Mouse (Mus musculus) gastrocnemius, postnatal 10 days (tissue): Measurements from ENCODE around the gene Slc5a8. TPM values are rescaled to one million over a fixed set of nuclear protein-coding genes. Genes with fewer than 3 reads are reported as not detected.

Experiments used
- DNase-seq: peaks from one replicate; pipeline ENCODE4 v3.0.0; 2021; ENCODE audit warnings: mixed read lengths
- long read RNA-seq, 2 experiments: library from polyadenylated mRNA; stranded (forward); transcript quantifications; one replicate each; pipeline ENCODE4 v2.0.0; 2021
- total RNA-seq, 2 experiments: library from RNA; stranded (reverse); gene quantifications; 2 replicates each; pipeline ENCODE4 v1.2.3; 2021

The Slc5a8 gene
- total RNA-seq, result not detected
- long read RNA-seq, experiment 1, result 0 reads
- long read RNA-seq, experiment 2, result 0 reads

DNA sequence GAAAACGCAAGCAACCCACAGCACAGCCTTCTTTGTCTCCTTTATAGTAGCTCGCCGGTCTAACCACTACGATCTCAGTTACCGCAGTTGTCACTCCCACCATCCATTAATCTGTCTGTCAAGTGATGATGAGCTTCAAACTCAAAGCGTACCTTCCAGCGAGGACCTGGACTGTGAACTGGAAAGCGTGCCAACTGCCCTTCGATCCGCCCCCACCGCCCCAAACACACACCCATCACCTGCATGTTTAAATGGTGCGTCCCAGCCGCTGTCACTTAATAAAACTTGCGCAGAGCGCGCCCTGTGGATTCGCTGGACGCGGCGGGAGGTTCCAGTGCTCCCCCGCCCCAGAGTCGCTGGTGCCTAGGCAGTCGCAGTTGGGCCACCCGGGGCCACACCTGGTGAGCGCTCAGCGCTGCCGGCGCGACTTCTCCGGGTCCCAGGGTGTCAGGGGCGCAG lies at the start of gene Slc5a8:
Slc5a8 (plus strand) TSS at position 361 of the 459 bp plus-strand sequence.
- no peak for DNase-seq

DNA sequence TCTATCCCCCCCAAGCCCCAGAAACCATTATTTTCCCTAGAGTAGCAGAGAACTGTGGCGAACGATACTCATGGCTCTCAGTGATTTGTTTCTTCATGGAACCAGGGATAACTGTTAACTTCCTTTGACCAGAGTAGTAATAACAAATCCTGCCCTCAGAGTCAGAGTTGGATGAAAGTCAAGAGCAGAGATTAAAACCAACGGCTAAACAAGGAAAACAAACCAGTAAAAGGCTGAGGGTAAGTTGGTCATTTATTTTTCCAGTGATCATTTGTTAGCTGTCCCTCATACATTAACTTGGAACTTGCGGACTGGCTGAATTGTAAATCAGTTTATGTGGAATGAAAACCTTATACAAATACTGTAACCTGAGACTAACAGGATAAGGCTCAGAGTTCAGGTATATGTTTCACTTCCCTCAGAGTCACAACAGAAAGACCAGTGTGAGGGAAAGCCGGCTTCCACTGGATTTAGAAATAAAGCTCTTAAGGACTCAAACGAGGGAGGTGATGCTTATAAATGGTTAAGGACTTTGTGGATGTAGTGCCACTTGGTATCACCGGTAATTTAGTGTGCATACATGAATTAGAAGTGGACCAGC lies 36.8 kb upstream of the Slc5a8 start:
- DNase-seq, result no peak

DNA sequence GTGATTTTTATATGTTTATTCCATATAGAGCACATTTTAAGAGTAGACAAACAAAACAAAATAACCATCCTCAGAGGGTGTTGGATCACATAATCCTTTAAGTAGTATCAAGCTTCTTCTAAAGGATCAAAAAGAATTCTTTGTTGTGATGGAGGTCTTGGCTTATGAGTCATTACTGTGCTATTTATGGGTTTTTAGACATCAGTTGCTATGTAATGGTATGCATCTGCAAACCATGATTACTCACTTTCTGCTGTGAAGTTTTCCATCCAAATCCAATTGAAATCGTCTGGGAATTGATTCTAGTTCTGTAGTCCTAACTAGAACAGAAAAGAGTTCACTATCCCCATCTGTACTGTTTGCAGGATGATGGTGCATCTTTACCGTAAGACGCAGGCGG lies 35.8 kb upstream of the Slc5a8 start:
- DNase-seq, result no peak

GRCm38 (mm10) chr10:88853326-88853725 lies 32.5 kb upstream of the Slc5a8 start:
- no peak for DNase-seq

GRCm38 (mm10) chr10:88860911-88861310 lies 24.9 kb upstream of the Slc5a8 start:
- DNase-seq, result no peak

DNA sequence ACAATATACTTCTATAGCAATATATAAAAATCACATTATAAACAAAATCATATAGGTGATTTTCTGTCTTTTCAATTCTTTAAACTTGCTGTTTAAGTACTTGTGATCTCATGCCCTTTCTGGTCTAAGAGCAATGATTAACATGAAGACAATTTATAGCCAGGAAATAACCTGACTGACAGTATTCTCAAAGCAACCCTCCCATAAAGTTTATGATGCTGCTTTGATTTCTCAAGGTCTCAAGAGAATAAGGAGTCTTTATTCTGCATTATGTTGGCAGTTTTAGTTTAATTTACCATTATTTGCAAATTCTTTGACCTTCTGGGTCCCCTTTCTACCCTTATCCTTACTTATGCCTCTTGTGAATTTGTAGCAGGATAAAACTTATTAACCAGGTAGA lies 24.4 kb upstream of the Slc5a8 start:
- no peak for DNase-seq

DNA sequence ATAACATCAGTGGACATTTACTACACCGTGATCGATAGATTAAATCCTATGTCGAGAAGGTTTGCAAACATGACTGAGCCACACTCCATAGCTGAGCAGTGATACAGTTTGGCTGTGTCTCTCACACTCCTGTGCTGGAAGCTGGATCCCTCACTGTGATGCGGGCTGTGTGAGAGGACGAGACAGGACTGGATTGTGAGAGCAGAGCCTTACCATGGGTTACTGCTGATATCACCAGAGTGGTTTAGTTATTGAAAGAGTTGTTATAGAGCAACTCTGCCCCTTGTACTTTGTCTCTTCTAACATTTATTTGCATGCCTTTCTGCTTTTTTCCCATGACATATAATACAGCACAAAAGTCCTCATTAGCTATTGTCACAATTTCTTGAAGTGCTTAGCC lies 23.5 kb upstream of the Slc5a8 start:
- DNase-seq, result no peak

GRCm38 (mm10) chr10:88866017-88866416 lies 19.8 kb upstream of the Slc5a8 start:
- DNase-seq, result no peak

- DNase-seq, result no peak
These were observed 10.9 kb upstream of the Slc5a8 start for GRCm38 (mm10) chr10:88874870-88875269.

DNA sequence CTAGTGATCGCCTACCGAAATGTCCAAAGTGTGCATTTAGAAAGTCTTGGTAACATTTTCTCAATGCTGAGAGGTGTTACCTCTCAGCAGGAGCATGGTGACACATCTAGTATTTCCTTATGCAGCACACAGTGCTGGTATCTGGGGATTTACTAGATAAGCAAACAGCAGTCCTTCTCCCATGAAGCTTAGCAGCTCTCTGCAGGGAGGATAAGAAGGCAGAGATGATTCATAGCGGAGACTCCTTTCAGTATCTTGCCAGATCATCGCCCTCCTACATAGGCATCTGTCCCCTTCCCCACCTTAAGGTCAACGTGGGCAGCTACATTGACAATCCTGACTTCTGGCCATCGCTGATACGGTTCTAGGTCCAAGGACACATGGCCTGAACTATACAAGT lies 8.4 kb upstream of the Slc5a8 start:
- DNase-seq, result no peak

DNA sequence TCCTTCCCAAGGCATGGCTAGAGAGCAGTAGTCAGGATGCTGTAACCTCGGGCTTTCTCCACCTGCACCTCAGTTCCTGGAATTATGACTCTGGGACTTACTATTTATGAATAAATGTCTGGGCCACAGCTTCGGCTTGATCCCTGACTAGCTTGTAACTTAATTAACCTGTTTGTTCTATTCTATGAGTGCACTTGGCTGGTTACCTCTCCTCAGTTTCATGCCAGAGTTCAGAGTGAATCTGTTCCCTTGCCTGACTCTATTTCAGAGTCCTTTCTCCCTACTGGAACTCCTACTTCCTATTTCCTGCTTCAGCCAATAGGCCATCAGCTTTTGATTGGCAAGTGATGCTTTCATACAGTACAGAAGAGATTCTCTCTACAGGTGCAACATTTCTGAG lies 2.1 kb upstream of the Slc5a8 start:
- DNase-seq, result no peak

DNA sequence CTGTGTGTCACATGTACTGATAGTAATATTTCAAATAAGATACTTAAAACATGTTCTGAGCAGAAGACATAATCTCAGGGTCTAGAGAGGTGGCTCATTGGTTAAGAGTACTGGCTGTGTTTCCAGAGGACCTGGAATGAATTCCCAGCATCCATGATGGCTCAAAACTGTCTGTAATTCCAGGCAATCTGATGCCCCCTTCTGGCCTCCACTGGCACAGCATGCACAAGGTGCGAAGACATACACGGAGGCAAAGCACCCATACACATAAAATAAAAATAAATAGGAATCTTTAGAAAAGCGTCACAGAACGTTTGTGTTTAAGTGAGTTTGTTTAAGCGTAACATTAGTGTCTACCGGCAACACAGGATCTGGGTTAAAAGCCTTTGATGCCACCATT lies 956 bp upstream of the Slc5a8 start:
- DNase-seq, result no peak

DNA sequence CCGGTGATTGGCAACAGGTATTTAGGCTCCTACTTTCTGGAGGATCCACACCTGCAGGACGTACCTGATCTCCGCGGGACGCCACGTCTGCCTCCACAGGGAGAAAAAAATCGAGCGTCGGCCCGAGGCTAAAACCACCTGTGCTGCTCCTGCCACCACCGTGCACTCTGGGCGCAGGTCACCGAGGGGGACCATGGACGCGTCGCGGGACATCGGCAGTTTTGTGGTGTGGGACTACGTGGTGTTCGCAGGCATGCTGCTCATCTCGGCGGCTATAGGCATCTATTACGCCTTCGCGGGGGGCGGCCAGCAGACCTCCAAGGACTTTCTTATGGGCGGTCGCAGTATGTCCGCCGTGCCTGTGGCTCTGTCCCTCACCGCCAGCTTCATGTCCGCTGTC lies 322 bp downstream of the Slc5a8 start:
- DNase-seq, result peak; percentile 3

DNA sequence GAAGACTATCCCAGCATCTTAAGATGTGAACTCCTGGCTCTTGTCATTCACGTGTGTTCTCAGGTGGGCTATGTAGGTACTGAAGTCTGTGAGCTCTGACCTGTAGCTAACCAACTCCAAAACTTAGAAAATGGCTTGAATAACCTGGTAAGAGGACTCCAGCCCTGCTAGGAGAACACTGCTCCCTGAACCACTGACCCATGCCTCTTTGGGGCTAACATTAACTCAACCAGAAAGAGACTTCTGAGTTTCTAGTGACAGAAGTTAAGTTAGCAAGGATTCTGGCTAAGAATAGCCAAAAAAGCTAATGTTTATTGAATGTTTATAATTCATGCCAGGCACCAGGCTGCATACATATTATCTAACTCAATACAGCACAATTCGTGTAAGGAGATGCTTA lies 2.6 kb downstream of the Slc5a8 start:
- no peak for DNase-seq

GRCm38 (mm10) chr10:88891410-88891809 lies 5.6 kb downstream of the Slc5a8 start:
- no peak for DNase-seq

GRCm38 (mm10) chr10:88892560-88893087 lies 6.8 kb downstream of the Slc5a8 start:
- DNase-seq, result no peak

GRCm38 (mm10) chr10:88897032-88897431 lies 11.2 kb downstream of the Slc5a8 start:
- no peak for DNase-seq

- no peak for DNase-seq
These were observed 64.0 kb downstream of the Slc5a8 start for GRCm38 (mm10) chr10:88949649-88950296.

- DNase-seq, result no peak
These were observed 64.5 kb downstream of the Slc5a8 start for GRCm38 (mm10) chr10:88950297-88950653.

DNA sequence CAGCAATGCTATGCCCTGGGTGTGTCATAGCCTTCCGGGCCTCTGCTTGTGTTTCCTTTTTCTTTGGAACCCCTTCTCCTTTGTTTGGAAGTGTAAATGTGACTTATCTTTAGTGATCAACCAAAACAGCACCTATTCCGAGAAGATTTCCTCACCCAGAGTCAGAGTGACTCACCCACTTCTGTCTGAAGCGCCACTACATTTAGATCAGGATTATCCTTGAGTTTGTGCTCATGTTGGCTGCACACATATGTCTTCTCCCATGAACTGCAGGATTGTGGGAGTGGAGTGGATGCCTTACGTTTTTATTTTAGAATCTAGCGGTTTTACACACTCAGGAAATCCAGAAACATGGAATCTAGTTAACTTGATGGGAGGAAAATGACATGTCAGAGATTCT lies 75.0 kb downstream of the Slc5a8 start:
- no peak for DNase-seq

DNA sequence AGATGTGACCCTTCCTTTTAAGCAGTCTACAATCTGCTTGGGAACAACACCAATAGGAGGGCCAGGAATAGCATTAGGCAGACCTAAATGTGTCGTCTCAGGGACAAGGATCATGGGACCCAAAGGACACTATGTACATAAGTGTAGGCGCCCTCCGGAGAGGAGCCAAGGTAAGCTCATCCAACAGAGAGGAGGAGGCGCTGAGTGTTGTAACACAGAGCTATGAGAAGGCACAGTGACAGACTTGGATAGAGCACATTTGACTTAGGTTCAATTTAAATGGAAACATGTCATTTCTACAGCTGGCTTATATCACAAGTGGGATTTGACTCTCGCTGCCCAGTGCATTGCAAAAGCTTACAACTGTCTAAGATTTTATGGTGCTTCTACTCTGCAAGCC lies 82.8 kb downstream of the Slc5a8 start:
- no peak for DNase-seq

DNA sequence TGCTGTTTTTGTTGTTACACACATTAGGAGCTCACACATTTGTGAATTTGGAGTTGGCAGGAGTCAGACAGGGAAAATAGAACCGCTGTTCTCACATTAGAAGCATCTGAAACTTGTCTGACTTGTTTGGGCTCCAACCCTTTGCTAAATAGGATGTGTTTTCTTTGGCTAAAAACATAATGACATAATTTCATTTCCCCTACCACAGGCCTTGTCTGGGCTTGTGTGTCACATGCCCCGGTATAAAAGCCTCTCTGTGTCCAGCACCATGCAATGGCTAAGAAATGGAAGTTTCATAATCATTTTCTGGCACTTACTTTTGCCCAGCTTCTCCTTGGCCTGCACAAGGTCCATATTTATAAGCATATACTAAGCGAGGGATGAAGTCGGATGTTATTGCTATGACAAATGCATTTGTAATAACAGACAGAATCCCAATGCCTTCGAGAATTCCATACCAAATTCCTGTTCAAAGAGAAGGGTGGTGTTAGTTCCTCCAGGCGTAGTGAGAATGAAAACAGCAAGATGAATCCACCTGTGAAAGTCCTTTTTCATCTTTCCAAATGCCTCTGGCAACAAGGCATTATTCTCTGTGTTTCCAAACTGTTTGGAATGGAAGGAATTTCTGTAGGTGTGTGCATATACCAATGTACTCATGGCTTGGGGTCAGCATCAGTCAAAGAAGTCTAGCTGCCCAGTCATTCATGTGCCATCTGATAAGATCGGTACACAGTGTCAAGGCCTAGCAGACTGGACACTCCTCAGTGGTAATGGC lies 85.3 kb downstream of the Slc5a8 start:
- no peak for DNase-seq

- no peak for DNase-seq
These were observed 93.1 kb downstream of the Slc5a8 start for GRCm38 (mm10) chr10:88978932-88979331.
